Mouse (Mus musculus) heart, postnatal 0 days (tissue): Measurements from ENCODE around the gene Sh3d21.

ENCODE experiments used
- CTCF ChIP-seq: IDR thresholded peaks from 2 replicates; pipeline ENCODE4 v1.5.1; 2016; ENCODE audit warnings: antibody characterized with exemption, control low read depth, low read depth
- EP300 ChIP-seq: IDR thresholded peaks from 2 replicates; pipeline ENCODE4 v1.6.1; 2016; ENCODE audit warnings: antibody characterized with exemption, low read depth

- no peak for TF ChIP-seq CTCF
- TF ChIP-seq EP300, result no peak
Observed at GRCm38 (mm10) chr4:126134236-126134635, 29.1 kb downstream of the Sh3d21 start.
